Mouse (Mus musculus) gastrocnemius, postnatal 4 days (tissue): ENCODE measurements around the gene Dync2h1. TPM values are rescaled to one million over a fixed set of nuclear protein-coding genes. Genes with fewer than 3 reads are reported as not detected.

Source experiments
- total RNA-seq, 2 experiments: library from RNA; stranded (reverse); gene quantifications; 2 replicates each; pipeline ENCODE4 v1.2.3; 2021

The Dync2h1 gene
- total RNA-seq, 2 experiments from 2014 or later = 7.3 to 8.3 TPM

Other genes starting within 250 kb of the Dync2h1 start
- 10 to 100 TPM; 64.0 to 67.7 TPM for gene Dcun1d5, start 74 bp upstream of the Dync2h1 start, total RNA-seq
- gene Mmp13, start 88.1 kb upstream of the Dync2h1 start, total RNA-seq = under 1 TPM in 1 of 2 experiments, not detected in 1; 0.10 TPM
- not detected for gene Mmp12, start 159.9 kb upstream of the Dync2h1 start, total RNA-seq
- gene Mmp1b, start 203.6 kb upstream of the Dync2h1 start, total RNA-seq = not detected